Mouse (Mus musculus) midbrain, embryonic 14.5 days (tissue): Measurements from ENCODE around the gene Fyttd1. TPM values are rescaled to one million over a fixed set of nuclear protein-coding genes. Genes with fewer than 3 reads are reported as not detected.

Experiments
- ATAC-seq: fragments of 200-750 bp; cut with Nextera tagmentation; 2 replicates; pipeline ENCODE4 v1.8.0; 2017; ENCODE audit warnings: moderate number of reproducible peaks, moderate library complexity; ENCODE audit not compliant: low FRiP score, low TSS enrichment
- DNase-seq: peaks from one replicate; pipeline ENCODE4 v3.0.0-alpha.2; 2015
- H3K27ac ChIP-seq: fragments of 300-500 bp; sonication (generic); replicated peaks from 2 replicates; pipeline ENCODE4 v1.5.1; 2014; ENCODE audit warnings: mild to moderate bottlenecking, low read depth, low read length, moderate library complexity
- H3K27me3 ChIP-seq: fragments of 300-500 bp; sonication (generic); 2 replicates; pipeline ENCODE4 v1.6.1; 2014; ENCODE audit warnings: low read length, control low read depth, mixed read lengths; ENCODE audit not compliant: control insufficient read depth, insufficient read depth
- H3K36me3 ChIP-seq: fragments of 300-500 bp; sonication (generic); 2 replicates; pipeline ENCODE4 v1.6.1; 2014; ENCODE audit warnings: low read length, control low read depth; ENCODE audit not compliant: control insufficient read depth, insufficient read depth
- H3K4me1 ChIP-seq: fragments of 300-500 bp; sonication (generic); 2 replicates; pipeline ENCODE4 v1.6.1; 2014; ENCODE audit warnings: mild to moderate bottlenecking, antibody characterized with exemption, low read length, control low read depth; ENCODE audit not compliant: control insufficient read depth, insufficient read depth
- H3K4me2 ChIP-seq: fragments of 300-500 bp; sonication (generic); 2 replicates; pipeline ENCODE4 v1.6.1; 2014; ENCODE audit warnings: mild to moderate bottlenecking, low read length, moderate library complexity
- H3K4me3 ChIP-seq: fragments of 300-500 bp; sonication (generic); replicated peaks from 2 replicates; pipeline ENCODE4 v1.5.1; 2014; ENCODE audit warnings: low read depth, low read length
- H3K9ac ChIP-seq: fragments of 300-500 bp; sonication (generic); replicated peaks from 2 replicates; pipeline ENCODE4 v1.6.1; 2014; ENCODE audit warnings: mild to moderate bottlenecking, low read length, moderate library complexity
- H3K9me3 ChIP-seq: fragments of 300-500 bp; sonication (generic); 2 replicates; pipeline ENCODE4 v1.6.1; 2016; ENCODE audit warnings: low read length, control low read depth, mixed read lengths; ENCODE audit not compliant: control insufficient read depth
- WGBS: fragments of 180-500 bp; shearing (Covaris S2); extraction: QIAGEN DNeasy Blood & Tissue Kit; methylation state at CpG from one replicate; pipeline ENCODE4 v1.1.7; 2014; 5-methylcytosine and 5-hydroxymethylcytosine counted together
- polyA plus RNA-seq: library from polyadenylated mRNA; unstranded; fragments of >200 nt; fragmentation: Nextera tagmentation; extraction: Ambion mirVana; gene quantifications from 2 replicates; pipeline ENCODE4 v1.2.1, GENCODE M21; 2014

The Fyttd1 gene
- polyA plus RNA-seq, 1 experiment from 2014 or later = 171 TPM

- DNase-seq (no peak), ATAC-seq (no peak)
- 0 out of 2 replicates have a peak overlapping the region, but pooled peaks have one; percentile 13 for H3K27ac ChIP-seq
- no peaks in the 10 kb centered on the region for H3K27me3 ChIP-seq
- H3K9ac ChIP-seq = no peak overlapping the region
- H3K4me1 ChIP-seq = no peaks in the 10 kb centered on the region
- no peaks in the 10 kb centered on the region for H3K9me3 ChIP-seq
- H3K4me2 ChIP-seq = no peak overlapping the region
- no peaks in the 10 kb centered on the region for H3K36me3 ChIP-seq
- H3K4me3 ChIP-seq = no peak overlapping the region
- 37% methylated on average over 5 of the region's 5 CpGs for WGBS
These were observed 68.1 kb downstream of the Fyttd1 start for GRCm38 (mm10) chr16:32945379-32945778.

- ATAC-seq = no peak
These were observed 70.7 kb downstream of the Fyttd1 start for GRCm38 (mm10) chr16:32948016-32948415.

GRCm38 (mm10) chr16:32948656-32949055 lies 71.4 kb downstream of the Fyttd1 start:
- DNase-seq (no peak), ATAC-seq (no peak)
- Histone ChIP-seq H3K4me1 (no peaks in the 10 kb centered on the region), H3K4me3 (no peak overlapping the region), H3K9ac (no peak overlapping the region), H3K4me2 (no peak overlapping the region), H3K36me3 (no peaks in the 10 kb centered on the region), H3K27ac (no peak overlapping the region), H3K27me3 (no peaks in the 10 kb centered on the region), H3K9me3 (no peaks in the 10 kb centered on the region)
- 91% methylated on average over 5 of the region's 5 CpGs for WGBS

More at GRCm38 (mm10) chr16:32948016-32948415, 70.7 kb downstream of the Fyttd1 start:
- H3K9me3 ChIP-seq = no peaks in the 10 kb centered on the region
- H3K27ac ChIP-seq = no peak overlapping the region
- DNase-seq = no peak
- H3K4me1 ChIP-seq = no peaks in the 10 kb centered on the region
- H3K4me3 ChIP-seq = no peak overlapping the region
- H3K27me3 ChIP-seq = no peaks in the 10 kb centered on the region
- no peaks in the 10 kb centered on the region for H3K36me3 ChIP-seq
- no peak overlapping the region for H3K4me2 ChIP-seq
- no peak overlapping the region for H3K9ac ChIP-seq
- WGBS = 71% methylated on average over 8 of the region's 8 CpGs

- no peak for ATAC-seq
- Histone ChIP-seq H3K9me3 (no peaks in the 10 kb centered on the region), H3K36me3 (no peaks in the 10 kb centered on the region), H3K4me3 (no peak overlapping the region), H3K4me2 (no peak overlapping the region), H3K4me1 (no peaks in the 10 kb centered on the region), H3K27me3 (no peaks in the 10 kb centered on the region), H3K9ac (no peak overlapping the region), H3K27ac (no peak overlapping the region)
- DNase-seq = no peak
These were observed 72.0 kb downstream of the Fyttd1 start for GRCm38 (mm10) chr16:32949281-32949680.

- no peak overlapping the region for H3K27ac ChIP-seq
- peaks cover 10% of the 10 kb centered on the region for H3K36me3 ChIP-seq
- H3K9ac ChIP-seq = no peak overlapping the region
- DNase-seq (no peak), ATAC-seq (no peak)
- H3K27me3 ChIP-seq = no peaks in the 10 kb centered on the region
- no peaks in the 10 kb centered on the region for H3K4me1 ChIP-seq
- H3K9me3 ChIP-seq = no peaks in the 10 kb centered on the region
- H3K4me2 ChIP-seq = no peak overlapping the region
- WGBS = 94% methylated on average over 2 of the region's 2 CpGs
- no peak overlapping the region for H3K4me3 ChIP-seq
These were observed 73.8 kb downstream of the Fyttd1 start for GRCm38 (mm10) chr16:32951074-32951473.

DNA sequence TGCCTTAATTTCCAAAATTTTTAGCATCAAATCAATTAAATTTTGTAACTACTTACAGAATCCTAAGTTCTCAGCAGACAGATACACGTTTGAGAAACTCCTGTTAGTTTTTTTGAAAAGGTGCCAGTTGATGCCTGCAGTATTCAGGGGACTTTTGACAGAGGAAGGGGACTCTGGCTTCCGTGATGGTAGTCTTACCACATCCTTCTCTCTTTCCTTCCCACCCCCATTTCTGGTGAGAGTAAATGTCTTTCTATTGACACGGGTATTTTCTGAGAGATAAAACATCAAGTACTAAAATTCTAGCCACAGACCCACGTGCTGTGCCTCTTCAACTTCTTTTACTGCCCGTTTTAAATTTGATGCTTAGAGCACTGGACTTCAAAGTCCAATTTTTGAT lies 76.5 kb downstream of the Fyttd1 start:
- H3K9me3 ChIP-seq = no peaks in the 10 kb centered on the region
- H3K36me3 ChIP-seq = peaks cover 23% of the 10 kb centered on the region
- H3K4me2 ChIP-seq = no peak overlapping the region
- H3K4me3 ChIP-seq = no peak overlapping the region
- no peaks in the 10 kb centered on the region for H3K4me1 ChIP-seq
- H3K27ac ChIP-seq = no peak overlapping the region
- WGBS = 86% methylated on average over 5 of the region's 5 CpGs
- DNase-seq (no peak), ATAC-seq (no peak)
- H3K27me3 ChIP-seq = no peaks in the 10 kb centered on the region
- H3K9ac ChIP-seq = no peak overlapping the region

DNA sequence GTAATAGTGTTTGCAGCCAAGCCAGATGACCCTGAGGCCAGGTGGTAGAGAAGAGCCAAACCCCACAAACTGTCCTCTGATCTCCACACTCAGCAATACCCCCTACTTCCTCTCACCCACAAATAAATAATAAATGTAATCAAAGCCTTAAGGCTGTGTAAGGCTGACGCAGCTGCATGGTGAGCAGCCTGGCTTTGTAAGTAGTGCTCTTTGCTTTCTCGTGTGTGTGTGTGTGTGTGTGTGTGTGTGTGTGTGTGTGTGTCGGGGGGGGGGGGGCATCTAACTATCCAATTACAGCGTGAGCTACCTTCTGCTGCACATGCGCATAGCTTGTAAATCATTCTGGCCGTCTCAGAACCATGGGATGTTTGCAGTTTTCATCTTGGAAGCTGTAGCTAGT lies 77.0 kb downstream of the Fyttd1 start:
- Histone ChIP-seq H3K36me3 (peaks cover 27% of the 10 kb centered on the region), H3K4me2 (no peak overlapping the region), H3K27me3 (no peaks in the 10 kb centered on the region), H3K9me3 (no peaks in the 10 kb centered on the region), H3K9ac (no peak overlapping the region), H3K27ac (no peak overlapping the region), H3K4me3 (no peak overlapping the region), H3K4me1 (no peaks in the 10 kb centered on the region)
- 67% methylated on average over 6 of the region's 6 CpGs for WGBS
- ATAC-seq (no peak), DNase-seq (peak; percentile 19)

GRCm38 (mm10) chr16:32956889-32957288 lies 79.6 kb downstream of the Fyttd1 start:
- no peaks in the 10 kb centered on the region for H3K9me3 ChIP-seq
- 73% methylated on average over 5 of the region's 5 CpGs for WGBS
- H3K4me2 ChIP-seq = no peak overlapping the region
- H3K36me3 ChIP-seq = peaks cover 48% of the 10 kb centered on the region
- H3K9ac ChIP-seq = no peak overlapping the region
- H3K27ac ChIP-seq = no peak overlapping the region
- H3K4me3 ChIP-seq = no peak overlapping the region
- ATAC-seq = no peak
- no peaks in the 10 kb centered on the region for H3K4me1 ChIP-seq
- DNase-seq = no peak
- H3K27me3 ChIP-seq = no peaks in the 10 kb centered on the region
